Mouse (Mus musculus) liver, embryonic 14.5 days (tissue): Measurements from ENCODE around the gene Gatad2b.

Source experiments
- CTCF ChIP-seq: IDR thresholded peaks from 2 replicates; pipeline ENCODE4 v1.5.1; 2016; ENCODE audit warnings: antibody characterized with exemption, low read depth, control low read depth
- EP300 ChIP-seq: IDR thresholded peaks from 2 replicates; pipeline ENCODE4 v1.6.1; 2016; ENCODE audit warnings: antibody characterized with exemption, low read depth

DNA sequence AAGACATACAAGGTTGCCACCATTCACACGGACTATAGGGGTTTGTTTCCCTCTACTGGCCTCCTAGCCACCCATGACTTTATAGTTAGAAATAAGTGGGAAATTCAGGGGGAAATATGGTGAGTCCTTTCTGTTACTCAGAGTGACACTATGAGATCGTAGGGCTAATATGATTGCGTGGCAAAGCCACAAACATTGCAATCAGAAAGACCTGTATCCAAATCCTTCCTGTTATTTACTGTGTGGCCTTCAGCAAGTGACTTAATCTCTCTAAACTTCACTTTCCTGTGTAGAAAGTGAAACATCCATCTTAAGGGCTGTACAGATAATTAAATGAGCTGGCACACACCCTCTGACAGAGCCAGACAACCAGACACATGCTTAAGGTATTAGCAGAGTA is 115.7 kb downstream of the Gatad2b start:
- TF ChIP-seq EP300, result no peak
- no peak for TF ChIP-seq CTCF
